Mouse (Mus musculus) cerebral cortex, adult 2 months (tissue): ENCODE results near the gene Zfp775.

Source experiments
- WGBS: fragments of 180-500 bp; shearing (Covaris S2); methylation state at CpG from one replicate; pipeline ENCODE4 v1.1.7; 2018; 5-methylcytosine and 5-hydroxymethylcytosine counted together

Gene Zfp775

GRCm38 (mm10) chr6:48628377-48628776 is 26.5 kb downstream of the Zfp775 start:
- WGBS: 79% methylated on average over 3 of the region's 3 CpGs

DNA sequence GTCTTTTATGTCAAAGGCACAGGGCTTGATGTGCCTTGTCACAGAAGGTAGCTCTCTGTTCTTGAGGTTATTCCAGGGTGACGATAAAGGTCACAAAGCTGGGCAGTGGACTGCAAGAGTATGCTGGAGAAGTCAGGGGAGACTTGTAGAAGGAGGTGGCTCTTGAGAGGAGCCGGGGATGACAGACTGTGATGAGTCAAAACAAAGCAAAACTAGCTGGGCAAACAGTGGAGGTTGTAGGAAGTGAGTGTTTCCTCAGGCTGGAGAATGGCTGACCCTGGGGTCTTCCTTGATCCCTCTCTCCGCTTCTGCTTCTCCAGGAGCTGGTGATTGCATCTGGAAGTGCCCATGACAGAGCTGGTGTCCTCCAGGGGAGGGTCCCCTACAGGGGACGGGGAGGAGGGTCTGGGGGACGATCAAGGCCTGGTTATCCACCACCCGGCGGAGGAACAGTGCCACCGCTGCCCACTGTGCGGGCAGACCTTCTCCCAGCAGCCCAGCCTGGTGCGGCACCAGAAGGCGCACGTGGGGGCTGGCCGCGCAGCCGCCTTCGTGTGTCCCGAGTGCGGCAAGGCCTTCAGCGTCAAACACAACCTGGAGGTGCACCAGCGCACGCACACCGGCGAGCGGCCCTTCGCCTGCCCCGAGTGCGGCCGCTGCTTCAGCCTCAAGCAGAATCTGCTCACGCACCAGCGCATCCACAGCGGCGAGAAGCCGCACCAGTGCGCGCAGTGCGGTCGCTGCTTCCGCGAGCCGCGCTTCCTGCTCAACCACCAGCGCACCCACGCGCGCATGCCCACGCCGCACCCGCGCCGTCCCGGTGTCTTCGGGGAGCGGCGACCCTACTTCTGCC is 27.2 kb downstream of the Zfp775 start:
- 17% methylated on average over 54 of the region's 54 CpGs for WGBS

DNA sequence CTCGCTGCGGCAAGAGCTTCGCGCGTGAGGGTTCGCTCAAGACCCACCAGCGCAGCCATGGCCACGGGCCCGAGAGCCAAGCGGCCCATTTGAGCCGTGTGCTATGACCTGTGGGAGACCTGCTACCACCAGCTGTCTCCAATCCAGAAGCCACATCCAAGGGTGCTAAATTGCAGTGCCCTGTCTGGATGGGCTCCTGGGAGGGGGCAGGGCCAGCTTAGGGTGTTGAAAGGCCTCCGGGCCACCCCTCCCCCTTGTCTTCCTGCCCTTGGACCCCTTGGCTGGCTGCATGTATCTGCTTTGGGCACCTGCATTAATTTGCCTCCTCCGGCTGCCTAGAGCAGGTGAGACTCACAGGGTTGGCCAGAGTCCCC is 27.8 kb downstream of the Zfp775 start:
- 11% methylated on average over 13 of the region's 13 CpGs for WGBS

GRCm38 (mm10) chr6:48630831-48631230 is 29.0 kb downstream of the Zfp775 start:
- WGBS: 92% methylated on average over 8 of the region's 8 CpGs

DNA sequence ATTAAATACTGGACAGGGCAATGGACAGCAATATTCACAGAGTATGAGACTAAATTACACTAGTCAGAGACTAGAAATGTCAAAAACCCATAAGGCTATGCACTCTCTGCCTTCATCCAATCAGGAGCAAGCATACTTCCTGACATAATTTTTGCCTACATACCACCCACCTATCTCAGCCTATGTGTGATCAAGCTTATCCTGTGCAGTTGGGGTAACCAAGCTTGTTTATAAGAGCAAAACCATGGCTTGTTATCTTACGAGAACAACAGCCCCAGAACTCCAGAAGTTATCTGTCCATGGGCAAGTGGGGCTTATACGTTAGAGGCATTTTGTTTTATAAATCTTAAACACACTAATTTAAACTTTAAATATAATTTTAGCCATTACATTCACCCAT is 33.2 kb downstream of the Zfp775 start:
- 88% methylated on average over 2 of the region's 2 CpGs for WGBS

- whole genome bisulfite sequencing: 72% methylated on average over 6 of the region's 6 CpGs
These were observed 34.7 kb downstream of the Zfp775 start for GRCm38 (mm10) chr6:48636515-48636914.

DNA sequence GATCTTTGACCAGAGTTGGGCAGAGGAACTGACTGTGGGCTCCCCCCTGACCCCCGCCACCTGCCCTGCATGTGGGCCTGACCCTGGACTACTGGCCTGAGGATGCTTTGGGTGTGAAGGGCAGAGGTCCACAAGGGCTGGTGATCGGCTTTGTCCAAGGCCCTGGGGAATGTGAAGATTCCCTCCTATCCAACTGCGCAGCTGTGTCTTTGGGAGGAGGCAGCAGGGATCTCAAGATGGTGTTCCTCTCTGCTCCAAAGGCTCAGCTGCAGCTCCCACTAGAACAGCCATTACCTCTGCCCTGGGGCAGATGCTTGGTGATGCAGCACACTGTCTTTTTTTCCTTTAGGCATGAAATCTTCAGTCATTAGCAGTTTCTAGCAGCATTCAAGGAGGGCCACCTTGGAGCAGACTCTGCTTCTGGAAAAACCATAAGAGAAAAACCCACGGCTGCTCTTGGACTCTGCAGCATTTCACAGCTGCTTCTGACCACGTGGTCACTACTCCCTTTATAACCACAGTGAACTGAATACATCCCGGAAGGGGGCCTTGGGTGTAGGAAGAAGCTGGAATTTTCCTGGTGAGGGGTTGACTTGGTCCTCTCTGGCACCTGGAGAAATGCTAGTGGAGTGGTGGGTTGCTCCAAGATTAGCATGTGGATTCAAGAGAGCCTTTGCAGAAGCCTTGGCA is 36.1 kb downstream of the Zfp775 start:
- 63% methylated on average over 6 of the region's 6 CpGs for WGBS

GRCm38 (mm10) chr6:48638553-48638952 is 36.7 kb downstream of the Zfp775 start:
- WGBS: 73% methylated on average over 2 of the region's 2 CpGs

DNA sequence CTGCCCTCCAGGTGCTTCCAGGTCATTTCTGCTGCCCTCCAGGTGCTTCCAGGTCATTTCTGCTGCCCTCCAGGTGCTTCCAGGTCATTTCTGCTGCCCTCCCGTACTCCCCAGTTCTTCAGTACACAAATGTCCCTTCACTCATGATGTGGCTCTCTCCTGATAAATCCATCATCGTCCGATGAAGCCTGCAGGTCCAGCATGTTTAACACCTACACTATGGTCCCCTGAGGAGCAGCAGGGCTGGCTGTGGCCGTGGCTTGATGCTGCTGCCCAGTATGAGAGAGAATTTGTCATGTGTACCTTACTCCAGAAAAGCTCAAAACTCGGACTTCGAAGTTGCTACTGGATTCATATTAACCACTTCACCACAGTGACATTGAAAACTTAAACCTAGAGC is 39.5 kb downstream of the Zfp775 start:
- 86% methylated on average over 6 of the region's 6 CpGs for WGBS

GRCm38 (mm10) chr6:48642764-48643292 is 41.0 kb downstream of the Zfp775 start:
- 15% methylated on average over 4 of the region's 4 CpGs for WGBS

- WGBS: 11% methylated on average over 12 of the region's 12 CpGs
These were observed 43.9 kb downstream of the Zfp775 start for GRCm38 (mm10) chr6:48645660-48646308.

DNA sequence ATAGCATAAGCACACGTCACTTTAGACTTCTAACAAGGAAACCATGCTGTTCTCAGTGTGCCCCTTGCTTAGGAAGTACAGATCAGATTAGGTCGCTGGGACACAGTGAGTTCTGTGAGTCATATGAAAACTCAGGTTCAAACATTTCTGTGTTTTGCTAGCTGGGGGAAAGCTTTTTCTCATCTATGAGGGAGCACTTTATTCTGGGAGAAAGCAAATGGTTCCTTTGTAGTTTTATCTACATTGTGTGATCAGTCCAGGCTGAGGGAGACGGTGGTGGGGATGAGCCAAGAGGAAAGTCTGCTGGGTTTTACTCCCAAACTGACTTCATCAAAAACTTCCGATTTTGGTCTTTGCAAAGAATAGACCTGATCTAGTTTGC is 44.4 kb downstream of the Zfp775 start:
- 85% methylated on average over 4 of the region's 4 CpGs for WGBS

GRCm38 (mm10) chr6:48646995-48647394 is 45.1 kb downstream of the Zfp775 start, which contains the start of gene Gimap8:
TSS of gene Gimap8 (plus strand) at chr6:48647234.
- 53% methylated on average over 3 of the region's 3 CpGs for WGBS

DNA sequence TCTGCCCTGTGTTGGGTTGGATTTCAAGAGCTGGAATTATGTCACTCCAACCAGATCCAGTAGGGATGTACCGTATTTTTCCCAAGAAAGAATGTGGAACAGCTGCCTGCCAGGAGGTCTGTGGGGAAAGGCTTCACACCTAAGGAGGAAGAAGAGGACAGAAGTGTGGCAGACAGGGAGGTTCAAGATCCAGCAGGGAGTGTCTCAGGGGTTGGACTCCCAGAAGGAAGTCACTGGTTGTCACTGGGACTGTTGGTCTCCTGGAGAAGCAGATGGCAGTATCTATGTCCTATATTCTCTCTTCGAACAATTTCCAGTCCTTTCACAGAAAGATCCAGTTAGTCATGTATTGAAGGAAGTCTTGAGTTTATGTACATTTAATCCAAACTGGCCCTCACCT is 45.7 kb downstream of the Zfp775 start:
- WGBS: 78% methylated on average over 2 of the region's 2 CpGs

GRCm38 (mm10) chr6:48648779-48649178 is 46.9 kb downstream of the Zfp775 start:
- 88% methylated on average over 4 of the region's 4 CpGs for WGBS

DNA sequence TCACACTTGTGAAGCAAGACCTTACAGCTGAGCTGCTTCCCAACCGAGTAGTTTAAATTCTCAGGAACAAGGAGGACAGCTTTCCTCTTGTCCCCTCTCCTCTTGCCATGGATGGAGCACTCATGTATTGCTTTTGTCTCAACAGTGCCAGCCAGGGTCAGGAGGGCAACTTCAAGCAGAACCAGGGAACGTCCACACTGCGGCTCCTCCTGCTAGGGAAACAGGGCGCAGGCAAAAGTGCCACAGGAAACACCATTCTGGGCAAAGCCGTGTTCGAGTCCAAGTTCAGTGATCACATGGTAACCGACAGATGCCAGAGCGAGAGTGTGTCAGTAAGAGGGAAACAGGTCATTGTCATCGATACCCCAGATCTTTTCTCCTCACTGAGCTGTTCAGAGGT is 48.2 kb downstream of the Zfp775 start:
- WGBS: 91% methylated on average over 9 of the region's 9 CpGs

GRCm38 (mm10) chr6:48658721-48659120 is 56.9 kb downstream of the Zfp775 start:
- WGBS: 87% methylated on average over 5 of the region's 5 CpGs

DNA sequence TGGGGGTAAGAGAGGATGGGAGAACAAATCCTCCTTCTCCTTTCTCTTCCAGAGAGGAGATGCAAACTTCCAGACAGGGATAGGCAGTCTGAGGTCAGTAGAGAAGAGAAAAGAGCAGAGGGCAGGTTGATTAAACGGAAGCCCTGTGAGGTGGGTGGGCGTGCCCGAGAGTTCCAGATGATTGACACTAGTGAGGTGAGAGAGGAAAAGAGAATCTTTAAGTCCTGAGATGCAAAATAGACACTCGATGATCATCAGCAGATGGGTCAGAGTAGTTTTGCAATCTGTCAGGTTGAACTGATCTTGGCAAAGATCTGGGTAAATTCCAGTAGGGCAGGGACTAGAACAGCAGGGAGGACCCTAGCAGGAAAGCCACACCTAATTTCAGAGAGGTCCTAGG is 62.9 kb downstream of the Zfp775 start:
- 83% methylated on average over 4 of the region's 4 CpGs for WGBS

DNA sequence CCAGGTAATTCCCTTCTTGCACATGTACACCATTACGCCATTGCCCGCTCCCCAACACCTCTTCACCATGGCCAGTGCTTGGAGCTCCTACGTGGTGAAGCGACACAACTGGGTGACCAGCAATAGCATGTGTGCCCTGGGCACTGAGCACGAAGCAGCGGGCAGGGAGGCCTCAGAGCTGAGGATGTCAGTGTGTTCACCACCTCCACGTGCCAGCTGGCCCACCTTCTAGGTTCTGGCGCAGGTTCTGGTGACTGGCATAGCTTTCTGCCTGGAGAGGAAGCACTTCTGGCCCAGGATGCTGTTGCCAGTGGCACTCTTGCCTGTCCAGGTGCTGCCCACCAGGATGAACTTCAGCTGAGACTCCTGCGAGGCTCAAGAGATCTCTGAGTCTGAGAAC is 63.6 kb downstream of the Zfp775 start:
- 96% methylated on average over 9 of the region's 9 CpGs for WGBS

DNA sequence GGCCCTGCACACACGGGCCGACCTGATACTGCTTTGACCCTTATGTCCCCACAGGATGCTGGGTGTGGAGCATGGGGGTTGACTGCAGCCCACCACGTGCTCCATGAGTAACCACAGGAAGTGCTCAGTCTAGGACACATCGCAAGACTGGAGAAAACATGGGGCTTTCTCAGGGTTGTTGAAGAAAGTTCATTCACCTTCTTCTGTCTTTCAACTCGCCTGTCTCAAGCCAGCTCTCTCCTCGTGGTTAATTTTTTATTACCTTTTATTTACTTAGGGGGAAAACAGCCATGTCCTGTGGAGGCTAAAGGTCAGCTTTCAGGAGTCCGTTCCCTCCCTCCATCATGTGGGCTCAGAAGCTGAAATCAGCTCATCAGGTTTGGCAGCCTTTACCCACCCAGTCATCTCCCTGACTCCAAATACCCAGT is 64.3 kb downstream of the Zfp775 start:
- WGBS: 66% methylated on average over 7 of the region's 7 CpGs

DNA sequence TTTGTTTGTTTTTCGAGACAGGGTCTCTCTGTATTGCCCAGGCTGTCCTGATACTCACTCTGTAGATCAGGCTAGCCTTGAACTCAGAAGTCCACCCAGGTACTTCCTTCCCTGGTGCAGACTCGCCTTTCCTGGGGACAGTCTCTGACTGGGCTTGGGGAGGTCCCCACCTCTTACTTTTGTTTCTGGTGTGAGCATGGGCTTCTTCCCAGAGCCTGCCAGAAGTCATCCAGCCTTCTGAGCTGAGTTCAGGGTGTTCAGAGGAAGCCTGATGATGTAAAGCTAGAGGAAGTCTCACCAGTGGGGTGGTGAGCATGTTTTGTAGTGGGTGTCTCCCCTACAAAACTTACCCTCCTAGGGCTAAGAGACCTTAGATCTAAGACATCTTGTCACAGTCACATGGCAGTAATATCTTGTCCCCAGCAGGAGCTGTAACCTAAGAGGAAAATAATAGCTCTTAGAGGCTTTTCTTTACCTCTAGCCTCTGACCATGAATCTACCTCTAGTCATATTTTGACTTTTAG is 67.6 kb downstream of the Zfp775 start:
- 69% methylated on average over 2 of the region's 2 CpGs for WGBS
